Comparison of ENCODE assay signal across 8 mouse cellular contexts in genomic region chr6:129558946-129559640, GRCm38 (mm10). TPM values are rescaled to one million over a fixed set of nuclear protein-coding genes. Genes with fewer than 3 reads are reported as not detected.
A peak's percentile ranks its signal among the peaks of the same experiment; 100 is the strongest.
DNase-seq lines count a peak whose midpoint lies in the region; ATAC-seq and TF ChIP-seq lines count a peak whose summit lies in the region.

No protein-coding gene starts in this region.

- peak; percentile 47 for DNase-seq in MEL-GATA-1-ER (ENCODE audit: extremely low read depth, low read depth)
- peak; percentile 76 for DNase-seq in c-Kit-positive CD71-positive TER-119-negative erythroid progenitor cells, embryonic 14.5 days (ENCODE audit: low read depth)
- peak; percentile 82 for DNase-seq in forebrain, embryonic 11.5 days (ENCODE audit: low spot score)
- peak; percentile 82 for DNase-seq in heart, postnatal 4 days
- peak; percentile 58 to 77 for DNase-seq in layer of hippocampus, adult 2 months (ENCODE audit: low spot score in 2 of 2)
- DNase-seq in lung, postnatal 14 days = peak; percentile 76
- DNase-seq in retina, postnatal 1 day = peak; percentile 83
- peak; percentile 66 for DNase-seq in urinary bladder, postnatal 25 days (ENCODE audit: low spot score)

- no peaks in the 10 kb centered on the region for H3K9me3 ChIP-seq in forebrain, embryonic 11.5 days (ENCODE audit: control insufficient read depth, low read length)

- H3K36me3 ChIP-seq in forebrain, embryonic 11.5 days (ENCODE audit: control insufficient read depth, insufficient read depth, low read length) = no peaks in the 10 kb centered on the region

- no peak overlapping the region for H3K4me2 ChIP-seq in forebrain, embryonic 11.5 days (ENCODE audit: low read depth, low read length, severe bottlenecking)

- H3K4me1 ChIP-seq in forebrain, embryonic 11.5 days (replicated peaks; ENCODE audit: control insufficient read depth, insufficient read depth, low read length) = no peaks in the 10 kb centered on the region

- H3K4me3 ChIP-seq in forebrain, embryonic 11.5 days (ENCODE audit: low read depth, low read length) = no peak overlapping the region
- no peak overlapping the region for H3K4me3 ChIP-seq in layer of hippocampus, adult 2 months

- peak; percentile 88 for ATAC-seq in forebrain, embryonic 11.5 days (replicated peaks; ENCODE audit: low FRiP score)

- 19% methylated on average over 12 of the region's 12 CpGs for WGBS in forebrain, embryonic 11.5 days

- peak; percentile 93 for TF ChIP-seq CTCF in layer of hippocampus, adult 2 months (conservative IDR thresholded peaks at IDR 0.05)

- no peak overlapping the region for H3K9ac ChIP-seq in forebrain, embryonic 11.5 days (ENCODE audit: low read length)

- no peak overlapping the region for H3K27ac ChIP-seq in forebrain, embryonic 11.5 days (ENCODE audit: low read depth, low read length)
- no peak overlapping the region for H3K27ac ChIP-seq in layer of hippocampus, adult 2 months

- no peaks in the 10 kb centered on the region for H3K27me3 ChIP-seq in forebrain, embryonic 11.5 days (ENCODE audit: control insufficient read depth, insufficient read depth, low read length)

RNA-seq across cellular contexts. Expression of gene Klre1, which starts 18.6 kb away (rescaled TPM):
- not detected in 2 replicates for polyA plus RNA-seq in forebrain, embryonic 11.5 days (2014; fragmentation: Nextera tagmentation; extraction: Ambion mirVana)
- total RNA-seq in heart, postnatal 4 days (2021) = not detected
- total RNA-seq in layer of hippocampus, adult 2 months (2021) = not detected

RNA-seq across cellular contexts. Expression of gene Gabarapl1, which starts 26.1 kb away (rescaled TPM):
- 21.5 and 22.4 TPM in 2 replicates for polyA plus RNA-seq in forebrain, embryonic 11.5 days (2014; fragmentation: Nextera tagmentation; extraction: Ambion mirVana)
- total RNA-seq in heart, postnatal 4 days (2021) = 10 to 100 TPM; 40.0 to 40.2 TPM
- total RNA-seq in layer of hippocampus, adult 2 months (2021) = 100 to 1,000 TPM; 675 to 689 TPM

RNA-seq across cellular contexts. Expression of gene Klrd1, which starts 32.5 kb away (rescaled TPM):
- polyA plus RNA-seq in forebrain, embryonic 11.5 days (2014; fragmentation: Nextera tagmentation; extraction: Ambion mirVana) = not detected in 2 replicates
- not detected for total RNA-seq in heart, postnatal 4 days (2021)
- not detected for total RNA-seq in layer of hippocampus, adult 2 months (2021)

RNA-seq across cellular contexts. Expression of gene Tmem52b, which starts 46.7 kb away (rescaled TPM):
- polyA plus RNA-seq in forebrain, embryonic 11.5 days (2014; fragmentation: Nextera tagmentation; extraction: Ambion mirVana) = not detected in 2 replicates
- total RNA-seq in heart, postnatal 4 days (2021) = not detected
- total RNA-seq in layer of hippocampus, adult 2 months (2021) = not detected

RNA-seq across cellular contexts. Expression of gene Olr1, which starts 52.1 kb away (rescaled TPM):
- not detected in 2 replicates for polyA plus RNA-seq in forebrain, embryonic 11.5 days (2014; fragmentation: Nextera tagmentation; extraction: Ambion mirVana)
- under 1 TPM; 0.26 to 0.41 TPM for total RNA-seq in heart, postnatal 4 days (2021)
- not detected for total RNA-seq in layer of hippocampus, adult 2 months (2021)

Comparison
In these comparisons a context has a peak if more than half of its experiments do, and no peak if none do; other contexts are left out.
1. RNA of gene Gabarapl1, which starts 26.1 kb away (total RNA-seq): 675 to 689 TPM in layer of hippocampus, adult 2 months; 40.0 to 40.2 TPM in heart, postnatal 4 days; every median in the first group is over 10 times any median in the second.
2. Peak in every context shown above with its lines, with median percentiles within 50 percentile points of each other: DNase-seq.